Mouse (Mus musculus) hindbrain, embryonic 15.5 days (tissue): ENCODE results near the gene Hadha. TPM values are rescaled to one million over a fixed set of nuclear protein-coding genes. Genes with fewer than 3 reads are reported as not detected.

Experiments used
- ATAC-seq: fragments of 200-750 bp; cut with Nextera tagmentation; 2 replicates; pipeline ENCODE4 v1.8.0; 2017; ENCODE audit warnings: low read depth, moderate number of reproducible peaks, moderate TSS enrichment; ENCODE audit not compliant: low FRiP score
- H3K27ac ChIP-seq: fragments of 300-500 bp; sonication (generic); replicated peaks from 2 replicates; pipeline ENCODE4 v1.5.1; 2015; ENCODE audit warnings: mild to moderate bottlenecking, inconsistent platforms
- H3K27me3 ChIP-seq: fragments of 300-500 bp; sonication (generic); 2 replicates; pipeline ENCODE4 v1.6.1; 2015; ENCODE audit warnings: control low read depth, inconsistent platforms
- H3K36me3 ChIP-seq: fragments of 300-500 bp; sonication (generic); 2 replicates; pipeline ENCODE4 v1.6.1; 2015; ENCODE audit warnings: control low read depth, inconsistent platforms
- H3K4me1 ChIP-seq: fragments of 300-500 bp; sonication (generic); replicated peaks from 2 replicates; pipeline ENCODE4 v1.6.1; 2015; ENCODE audit warnings: control low read depth, inconsistent platforms
- H3K4me2 ChIP-seq: fragments of 300-500 bp; sonication (generic); 2 replicates; pipeline ENCODE4 v1.6.1; 2015; ENCODE audit warnings: moderate library complexity, mild to moderate bottlenecking, inconsistent platforms
- H3K4me3 ChIP-seq: fragments of 300-500 bp; sonication (generic); 2 replicates; pipeline ENCODE4 v1.5.1; 2015; ENCODE audit warnings: mild to moderate bottlenecking, inconsistent platforms
- H3K9ac ChIP-seq: fragments of 300-500 bp; sonication (generic); 2 replicates; pipeline ENCODE4 v1.6.1; 2015; ENCODE audit warnings: inconsistent platforms
- H3K9me3 ChIP-seq: fragments of 300-500 bp; sonication (generic); 2 replicates; pipeline ENCODE4 v1.6.1; 2016; ENCODE audit warnings: control low read depth, inconsistent platforms
- WGBS: fragments of 180-500 bp; shearing (Covaris S2); methylation state at CpG from one replicate; pipeline ENCODE4 v1.1.7; 2015; 5-methylcytosine and 5-hydroxymethylcytosine counted together
- polyA plus RNA-seq: library from polyadenylated mRNA; unstranded; fragments of >200 nt; fragmentation: Nextera tagmentation; extraction: Ambion mirVana; gene quantifications from 2 replicates; pipeline ENCODE4 v1.2.1, GENCODE M21; 2015

The Hadha gene
- polyA plus RNA-seq, 1 experiment from 2014 or later, result 75.8 TPM

DNA sequence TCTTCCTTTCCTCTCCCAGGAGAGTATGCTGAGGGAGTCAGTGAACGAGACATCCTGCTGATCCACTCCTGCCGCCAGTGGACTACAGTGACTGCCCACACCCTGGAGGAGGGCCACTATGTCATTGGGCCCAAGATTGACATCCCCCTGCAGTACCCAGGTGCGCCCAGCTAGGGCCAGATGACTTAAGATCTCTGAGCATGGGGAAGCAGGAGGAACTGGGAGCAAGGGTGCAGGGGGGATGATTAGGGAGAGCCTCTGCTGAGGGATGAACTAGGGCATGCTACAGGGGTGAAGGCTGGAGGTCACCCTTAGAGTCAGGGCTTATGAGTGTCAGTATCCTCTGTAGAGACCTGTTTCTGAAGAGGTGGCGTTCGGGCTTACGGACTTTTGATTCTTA is 46.7 kb downstream of the Hadha start:
- WGBS, result 53% methylated on average over 6 of the region's 6 CpGs
- Histone ChIP-seq H3K27me3 (0 out of 2 replicates have a peak, but pooled peaks cover 7% of the 10 kb centered on the region), H3K9ac (no peak overlapping the region)

GRCm38 (mm10) chr5:30107611-30108041 is 47.3 kb downstream of the Hadha start:
- Histone ChIP-seq H3K4me3 (peak overlapping the region; percentile 65; the same call in 1 of the 2 replicates), H3K9ac (no peak overlapping the region), H3K4me1 (peaks cover 66% of the 10 kb centered on the region), H3K9me3 (no peaks in the 10 kb centered on the region), H3K27ac (peak overlapping the region; percentile 82), H3K36me3 (no peaks in the 10 kb centered on the region), H3K27me3 (0 out of 2 replicates have a peak, but pooled peaks cover 4% of the 10 kb centered on the region), H3K4me2 (peak overlapping the region; percentile 98)
- WGBS, result 5% methylated on average over 5 of the region's 5 CpGs
- ATAC-seq, result peak; percentile 20

More for the DNA sequence above, 46.7 kb downstream of the Hadha start:
- no peak for ATAC-seq
- no peak overlapping the region for H3K4me3 ChIP-seq
- H3K9me3 ChIP-seq, result no peaks in the 10 kb centered on the region
- H3K4me1 ChIP-seq, result peaks cover 66% of the 10 kb centered on the region
- H3K36me3 ChIP-seq, result no peaks in the 10 kb centered on the region
- peak overlapping the region; percentile 98 for H3K4me2 ChIP-seq
- H3K27ac ChIP-seq, result peak overlapping the region; percentile 82

GRCm38 (mm10) chr5:30107186-30107585 is 47.8 kb downstream of the Hadha start:
- no peaks in the 10 kb centered on the region for H3K36me3 ChIP-seq
- H3K27me3 ChIP-seq, result no peaks in the 10 kb centered on the region
- peaks cover 66% of the 10 kb centered on the region for H3K4me1 ChIP-seq
- ATAC-seq, result peak; percentile 32; the same call in 1 of the 2 replicates
- peak overlapping the region; percentile 82 for H3K27ac ChIP-seq
- no peak overlapping the region for H3K9ac ChIP-seq
- H3K9me3 ChIP-seq, result no peaks in the 10 kb centered on the region
- under 1% methylated on average over 7 of the region's 7 CpGs for WGBS
- H3K4me2 ChIP-seq, result peak overlapping the region; percentile 98
- H3K4me3 ChIP-seq, result peak overlapping the region; percentile 65

GRCm38 (mm10) chr5:30106756-30107155 is 48.2 kb downstream of the Hadha start:
- Histone ChIP-seq H3K27ac (peak overlapping the region; percentile 82), H3K4me3 (peak overlapping the region; percentile 65), H3K4me1 (peaks cover 64% of the 10 kb centered on the region), H3K9me3 (no peaks in the 10 kb centered on the region), H3K9ac (peak overlapping the region; percentile 73), H3K4me2 (peak overlapping the region; percentile 98), H3K27me3 (no peaks in the 10 kb centered on the region), H3K36me3 (no peaks in the 10 kb centered on the region)
- no peak for ATAC-seq
- WGBS, result 6% methylated on average over 2 of the region's 2 CpGs

DNA sequence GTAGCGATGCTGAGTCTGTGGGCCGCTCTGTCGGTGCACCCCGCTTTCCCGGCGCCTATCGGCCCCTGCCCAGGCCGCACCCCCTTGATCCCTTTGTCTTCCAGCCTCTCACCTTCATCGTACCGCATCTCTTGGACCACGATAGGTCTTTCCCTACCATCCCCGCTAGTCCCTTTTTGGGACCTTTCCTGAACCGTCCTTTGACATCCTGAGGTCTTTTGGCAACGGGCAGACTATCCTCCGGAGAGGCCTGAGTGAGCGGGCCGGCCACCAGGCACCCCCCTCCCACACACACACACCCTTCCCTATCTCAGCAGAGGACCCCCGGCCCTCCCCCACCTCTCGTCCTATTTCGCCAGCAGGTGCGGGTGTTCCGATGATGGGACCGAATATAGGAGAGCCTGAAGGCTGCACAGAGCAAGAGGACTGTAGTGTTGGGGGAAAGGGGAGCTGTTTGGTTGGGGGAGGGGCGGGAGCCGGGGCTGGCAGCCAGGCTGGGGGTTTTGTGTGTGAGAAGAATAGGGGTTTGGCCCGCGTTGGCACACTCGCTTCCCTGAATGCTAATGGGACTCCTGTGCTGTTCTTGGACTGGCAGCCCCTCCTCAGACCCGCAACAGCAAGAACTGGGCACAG is 49.2 kb downstream of the Hadha start, which contains the start of gene 3110082J24Rik:
Gene 3110082J24Rik, minus strand, starts transcription at position 419 of the 633 bp plus-strand sequence.
- Histone ChIP-seq H3K27me3 (no peaks in the 10 kb centered on the region), H3K4me2 (peak within 1 kb of the TSS; percentile 98), H3K9me3 (no peaks in the 10 kb centered on the region), H3K4me1 (peaks cover 55% of the 10 kb centered on the region), H3K27ac (peak within 1 kb of the TSS; percentile 82), H3K9ac (peak within 1 kb of the TSS; percentile 73), H3K4me3 (peak within 1 kb of the TSS; percentile 65), H3K36me3 (no peaks in the 10 kb centered on the region)
- 0% methylated on average over 29 of the region's 29 CpGs for WGBS
- ATAC-seq, result peak; percentile 47; the same call in 1 of the 2 replicates

DNA sequence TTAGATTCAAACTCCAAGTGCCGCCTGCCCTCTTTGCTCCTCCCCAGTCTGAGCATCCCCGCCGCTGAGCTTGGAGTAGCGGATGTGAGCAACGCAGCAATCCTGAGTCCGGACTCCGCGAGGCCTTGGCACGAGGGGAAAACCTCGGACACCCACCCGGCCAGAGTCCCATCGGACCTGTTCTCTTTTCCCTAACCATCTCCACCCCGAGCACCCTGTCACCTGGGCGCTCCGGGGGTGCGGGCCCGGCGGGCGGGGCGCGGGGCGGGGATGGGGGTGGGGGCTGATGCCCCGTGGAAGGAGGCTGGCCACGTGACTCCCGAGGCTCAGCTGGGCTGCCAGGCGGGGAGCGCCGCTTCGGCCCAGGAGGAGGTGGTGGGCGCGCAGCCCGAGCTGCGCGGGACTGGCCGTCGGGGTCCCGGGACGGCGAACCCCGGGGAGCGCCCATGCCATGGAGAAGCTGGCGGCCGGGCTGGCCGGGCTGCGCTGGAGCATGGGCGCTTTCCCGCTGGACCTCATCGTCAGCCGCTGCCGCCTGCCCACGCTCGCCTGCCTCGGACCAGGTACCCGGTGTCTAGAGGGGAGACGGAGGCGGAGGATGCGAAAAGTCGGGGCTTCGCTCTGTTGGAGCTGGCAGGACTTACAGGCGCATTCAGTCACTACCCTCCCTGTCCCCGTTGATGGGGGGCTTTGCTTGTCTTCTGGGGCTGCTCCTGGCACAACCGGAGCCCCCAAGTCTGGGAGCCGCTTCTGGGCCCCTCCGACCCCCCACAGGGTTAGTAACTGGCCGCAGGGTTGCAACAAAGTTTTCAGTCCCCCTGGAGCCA is 49.9 kb downstream of the Hadha start, which contains the start of gene Garem2:
Gene Garem2, plus strand, starts transcription at position 321 of the 827 bp plus-strand sequence.
- Histone ChIP-seq H3K4me1 (peaks cover 47% of the 10 kb centered on the region), H3K4me2 (peak within 1 kb of the TSS; percentile 98), H3K36me3 (no peaks in the 10 kb centered on the region), H3K9ac (peak within 1 kb of the TSS; percentile 73), H3K27me3 (no peaks in the 10 kb centered on the region), H3K9me3 (no peaks in the 10 kb centered on the region), H3K27ac (peak within 1 kb of the TSS; percentile 82), H3K4me3 (peak within 1 kb of the TSS; percentile 65)
- ATAC-seq, result peak; percentile 55
- WGBS, result under 1% methylated on average over 58 of the region's 65 CpGs

DNA sequence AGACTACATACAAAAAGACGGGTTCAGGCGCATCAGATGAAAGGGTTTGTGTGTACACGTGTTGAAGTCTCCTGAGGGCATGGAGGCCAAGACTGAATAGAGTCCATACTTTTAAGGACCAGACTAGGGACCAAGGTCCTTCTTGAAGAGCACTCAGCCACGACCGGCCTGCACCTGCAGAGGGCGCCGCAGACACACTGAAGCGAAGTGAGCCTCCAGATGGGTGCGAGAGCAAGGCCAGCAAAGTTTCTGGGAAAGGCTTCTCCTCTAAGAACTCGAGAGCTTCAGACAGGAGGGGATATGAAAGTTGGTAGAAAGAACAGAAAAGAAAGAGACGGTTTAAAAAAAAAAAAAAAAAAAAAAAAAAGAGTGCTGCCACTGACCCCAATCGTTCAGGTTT is 50.6 kb downstream of the Hadha start:
- Histone ChIP-seq H3K4me1 (peaks cover 40% of the 10 kb centered on the region), H3K27me3 (no peaks in the 10 kb centered on the region), H3K4me2 (peak overlapping the region; percentile 98), H3K9ac (no peak overlapping the region), H3K9me3 (no peaks in the 10 kb centered on the region), H3K27ac (no peak overlapping the region), H3K36me3 (no peaks in the 10 kb centered on the region), H3K4me3 (peak overlapping the region; percentile 65)
- WGBS, result 1% methylated on average over 12 of the region's 12 CpGs
- ATAC-seq, result no peak; the same call in 1 of the 2 replicates

DNA sequence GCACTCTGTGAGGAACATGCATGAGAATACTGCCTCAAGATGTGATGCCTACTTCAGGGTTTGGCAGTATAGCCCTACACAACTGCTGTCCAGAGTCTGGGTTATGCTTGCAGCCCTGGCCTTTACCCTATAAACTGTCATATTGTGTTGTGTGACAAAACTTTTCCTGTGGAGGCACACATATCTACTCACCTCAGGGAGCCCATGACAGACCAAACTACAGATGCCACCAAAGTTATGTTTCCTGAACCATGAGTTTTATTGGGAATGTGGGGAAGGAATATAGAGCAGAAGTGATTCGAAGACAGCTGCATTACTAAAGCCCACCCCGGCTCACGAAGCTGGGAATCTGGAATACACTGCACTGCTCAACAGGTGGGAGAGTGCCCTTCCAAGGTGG is 51.6 kb downstream of the Hadha start:
- peaks cover 37% of the 10 kb centered on the region for H3K4me1 ChIP-seq
- WGBS, result 81% methylated on average over 3 of the region's 3 CpGs
- H3K27ac ChIP-seq, result no peak overlapping the region
- no peak overlapping the region for H3K4me2 ChIP-seq
- no peaks in the 10 kb centered on the region for H3K27me3 ChIP-seq
- no peaks in the 10 kb centered on the region for H3K36me3 ChIP-seq
- no peak overlapping the region for H3K9ac ChIP-seq
- H3K9me3 ChIP-seq, result no peaks in the 10 kb centered on the region
- H3K4me3 ChIP-seq, result no peak overlapping the region
- no peak for ATAC-seq

DNA sequence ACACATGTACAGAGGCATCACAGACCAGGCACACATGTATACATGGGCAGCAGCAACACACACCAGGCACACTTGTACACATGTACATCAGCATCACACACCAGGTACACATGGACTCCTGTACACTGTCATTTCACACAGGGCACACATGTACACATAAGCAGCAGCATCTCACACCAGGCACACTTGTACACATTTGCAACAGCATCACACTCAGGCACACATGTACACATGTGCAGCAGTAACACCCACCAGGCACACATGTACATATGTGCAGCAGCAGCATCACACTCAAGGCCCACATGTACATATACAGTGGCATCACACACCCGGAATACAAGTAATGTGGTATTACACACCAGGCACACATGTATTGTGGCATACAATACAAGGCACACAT is 56.7 kb downstream of the Hadha start:
- Histone ChIP-seq H3K36me3 (no peaks in the 10 kb centered on the region), H3K27ac (no peak overlapping the region), H3K4me3 (no peak overlapping the region), H3K27me3 (no peaks in the 10 kb centered on the region), H3K9ac (no peak overlapping the region), H3K9me3 (no peaks in the 10 kb centered on the region), H3K4me2 (no peak overlapping the region), H3K4me1 (no peaks in the 10 kb centered on the region)
- no peak for ATAC-seq
- 85% methylated on average over 1 of the region's 1 CpGs for WGBS

DNA sequence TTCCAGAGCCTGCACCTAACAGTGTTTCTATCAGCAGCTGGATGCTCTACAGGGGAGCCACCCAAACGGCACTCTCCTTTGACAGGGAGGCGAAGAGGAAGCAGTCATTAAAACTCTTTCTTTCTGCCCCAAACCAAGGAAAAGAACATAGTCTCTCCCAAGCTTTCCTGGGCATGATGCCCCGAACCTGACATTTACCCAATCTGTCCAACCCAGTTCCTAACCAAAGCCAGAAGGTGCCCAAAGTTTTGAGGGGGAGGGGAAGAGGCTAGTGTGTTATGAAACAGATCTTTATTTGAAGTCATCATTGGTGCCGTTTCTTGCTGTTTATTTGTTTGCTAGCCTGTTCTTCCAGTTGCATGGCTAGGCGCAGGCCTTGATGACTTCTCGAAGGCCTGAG is 59.2 kb downstream of the Hadha start:
- H3K27ac ChIP-seq, result no peak overlapping the region
- H3K4me3 ChIP-seq, result no peak overlapping the region
- no peaks in the 10 kb centered on the region for H3K9me3 ChIP-seq
- H3K9ac ChIP-seq, result no peak overlapping the region
- H3K4me2 ChIP-seq, result no peak overlapping the region
- H3K36me3 ChIP-seq, result no peaks in the 10 kb centered on the region
- H3K27me3 ChIP-seq, result no peaks in the 10 kb centered on the region
- no peaks in the 10 kb centered on the region for H3K4me1 ChIP-seq
- WGBS, result 78% methylated on average over 6 of the region's 6 CpGs
- ATAC-seq, result no peak

DNA sequence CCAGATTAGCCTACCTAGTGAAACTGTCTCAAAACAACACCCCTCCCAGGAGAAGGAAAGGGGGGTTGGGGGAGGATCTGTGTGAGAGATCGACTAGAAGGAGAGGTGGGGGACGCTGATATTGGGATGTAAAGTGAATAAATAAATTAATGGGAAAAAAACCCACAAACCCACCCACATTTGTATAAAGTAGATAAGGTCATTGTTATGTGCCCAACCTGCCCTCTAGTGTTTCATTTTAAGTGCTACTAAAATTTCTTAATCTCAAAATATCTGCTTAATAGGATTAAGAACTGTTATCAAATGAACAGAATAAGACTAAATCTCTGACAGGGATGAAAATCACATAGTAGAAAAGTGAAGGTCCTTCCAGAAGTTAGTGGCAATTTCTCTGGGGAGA is 60.6 kb downstream of the Hadha start:
- Histone ChIP-seq H3K36me3 (no peaks in the 10 kb centered on the region), H3K4me3 (no peak overlapping the region), H3K27ac (no peak overlapping the region), H3K9me3 (no peaks in the 10 kb centered on the region), H3K27me3 (no peaks in the 10 kb centered on the region), H3K4me1 (no peaks in the 10 kb centered on the region), H3K9ac (no peak overlapping the region), H3K4me2 (no peak overlapping the region)
- no peak for ATAC-seq
- 62% methylated on average over 2 of the region's 2 CpGs for WGBS

GRCm38 (mm10) chr5:30092701-30093100 is 62.3 kb downstream of the Hadha start:
- Histone ChIP-seq H3K36me3 (no peaks in the 10 kb centered on the region), H3K9ac (no peak overlapping the region), H3K4me3 (no peak overlapping the region), H3K9me3 (no peaks in the 10 kb centered on the region), H3K27ac (no peak overlapping the region), H3K27me3 (no peaks in the 10 kb centered on the region), H3K4me1 (no peaks in the 10 kb centered on the region), H3K4me2 (no peak overlapping the region)
- ATAC-seq, result no peak
- WGBS, result 67% methylated on average over 13 of the region's 13 CpGs
